Mouse (Mus musculus) brain, embryonic 14.5 days (tissue): Measurements from ENCODE around the gene Tmco3.

Source experiments
- CTCF ChIP-seq: fragments of 200-500 bp; IDR thresholded peaks from 2 replicates; pipeline ENCODE4 v1.5.1; 2012; ENCODE audit warnings: inconsistent platforms, mild to moderate bottlenecking, moderate library complexity, borderline replicate concordance; ENCODE audit not compliant: insufficient read depth, insufficient read length; ENCODE audit errors: extremely low read depth
- POLR2A ChIP-seq: fragments of 200-500 bp; IDR thresholded peaks from 2 replicates; pipeline ENCODE4 v1.6.1; 2012; ENCODE audit warnings: mild to moderate bottlenecking, inconsistent platforms, borderline replicate concordance; ENCODE audit not compliant: poor library complexity, insufficient read depth, insufficient read length, severe bottlenecking; ENCODE audit errors: extremely low read depth

DNA sequence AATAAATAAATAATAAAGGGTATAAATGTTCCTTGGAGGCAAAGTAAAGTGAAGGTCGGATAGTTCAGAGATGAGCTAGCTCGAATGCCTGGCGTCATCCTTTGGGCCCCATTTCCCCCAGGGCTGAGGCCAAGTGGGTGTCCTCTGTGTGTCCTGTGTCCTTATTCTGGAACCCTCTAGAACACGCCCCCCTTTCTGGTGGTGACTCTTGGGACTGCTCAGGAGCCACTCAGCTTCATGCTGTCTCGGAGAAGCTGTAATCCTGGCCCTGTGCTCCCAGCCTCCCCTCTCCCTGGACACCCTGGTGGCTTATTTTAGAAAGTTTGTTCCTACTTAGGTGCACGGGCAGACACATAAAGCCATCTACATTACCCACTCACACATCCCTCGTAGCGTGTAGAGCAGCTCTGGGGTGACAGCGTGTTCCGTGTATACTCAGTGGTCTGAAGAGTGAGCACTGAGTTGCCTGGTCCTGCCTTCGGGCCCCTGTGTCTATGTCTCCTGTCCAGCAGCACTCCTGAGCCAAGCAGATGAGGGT is 43.6 kb upstream of the Tmco3 start:
- TF ChIP-seq CTCF (no peak), POLR2A (no peak)
